Mouse (Mus musculus): ENCODE data around the gene Plekhb1. TPM values are rescaled to one million over a fixed set of nuclear protein-coding genes. Genes with fewer than 3 reads are reported as not detected.

Gene Plekhb1
- total RNA-seq (2022) = 100 to 1,000 TPM in 2 of 4 experiments, 10 to 100 TPM in 2; 85.9 to 102 (median 98.0) TPM

DNA sequence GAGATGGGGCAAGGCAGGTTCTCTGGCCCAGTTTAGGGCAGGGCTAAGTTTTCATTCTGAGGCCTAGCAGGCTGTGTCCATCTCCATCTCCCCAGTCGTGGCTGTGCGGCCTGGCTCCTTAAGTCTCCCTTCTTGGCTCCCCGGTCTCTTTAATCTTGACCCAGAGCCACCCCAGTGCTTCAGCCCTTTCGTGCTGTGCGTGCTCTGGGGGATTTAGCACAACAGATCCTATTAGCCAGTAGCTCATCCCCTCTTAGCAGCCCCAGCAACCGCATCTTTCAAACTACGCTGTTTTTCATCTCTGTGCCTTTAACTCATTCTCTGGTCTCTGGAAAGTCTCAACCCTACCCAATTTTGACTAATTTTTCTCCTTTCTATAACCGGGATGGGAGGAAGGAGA lies at the start of gene Plekhb1:
Gene Plekhb1 (minus strand): TSS at position 184 of the 400 bp plus-strand sequence.
- no peak for DNase-seq (ENCODE audit: low spot score in 2 of 2)

DNA sequence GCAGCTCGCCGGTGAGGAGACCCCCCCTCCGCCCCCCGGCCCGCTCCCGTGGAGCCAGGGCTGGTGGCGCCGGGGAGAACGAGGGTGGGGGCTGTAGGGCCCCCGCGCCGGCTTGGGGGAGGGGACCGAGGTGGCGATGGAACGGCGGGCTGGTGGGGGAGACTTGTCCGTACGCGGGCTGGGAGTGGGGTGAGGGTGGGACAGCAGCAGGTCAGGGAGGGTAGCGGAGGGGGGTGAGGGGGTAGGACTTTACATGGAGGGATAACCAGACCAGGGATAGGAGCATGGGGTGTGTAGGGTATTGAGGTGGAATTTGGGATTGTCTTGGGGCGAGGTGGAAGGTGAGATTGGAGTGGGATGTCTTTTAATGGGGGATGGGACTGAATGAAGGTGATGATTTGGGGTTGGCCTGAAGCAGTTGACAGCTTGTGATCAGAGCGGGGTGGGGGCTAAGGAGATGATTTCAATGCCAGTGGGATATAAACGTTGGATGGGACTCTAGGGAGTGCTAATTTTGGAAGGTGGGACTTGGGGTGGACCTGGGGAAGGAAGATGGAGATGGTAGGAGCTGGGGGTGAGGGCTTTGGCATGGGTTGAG lies 44.8 kb upstream of the Plekhb1 start:
- no peak for DNase-seq (ENCODE audit: low spot score in 2 of 2)

DNA sequence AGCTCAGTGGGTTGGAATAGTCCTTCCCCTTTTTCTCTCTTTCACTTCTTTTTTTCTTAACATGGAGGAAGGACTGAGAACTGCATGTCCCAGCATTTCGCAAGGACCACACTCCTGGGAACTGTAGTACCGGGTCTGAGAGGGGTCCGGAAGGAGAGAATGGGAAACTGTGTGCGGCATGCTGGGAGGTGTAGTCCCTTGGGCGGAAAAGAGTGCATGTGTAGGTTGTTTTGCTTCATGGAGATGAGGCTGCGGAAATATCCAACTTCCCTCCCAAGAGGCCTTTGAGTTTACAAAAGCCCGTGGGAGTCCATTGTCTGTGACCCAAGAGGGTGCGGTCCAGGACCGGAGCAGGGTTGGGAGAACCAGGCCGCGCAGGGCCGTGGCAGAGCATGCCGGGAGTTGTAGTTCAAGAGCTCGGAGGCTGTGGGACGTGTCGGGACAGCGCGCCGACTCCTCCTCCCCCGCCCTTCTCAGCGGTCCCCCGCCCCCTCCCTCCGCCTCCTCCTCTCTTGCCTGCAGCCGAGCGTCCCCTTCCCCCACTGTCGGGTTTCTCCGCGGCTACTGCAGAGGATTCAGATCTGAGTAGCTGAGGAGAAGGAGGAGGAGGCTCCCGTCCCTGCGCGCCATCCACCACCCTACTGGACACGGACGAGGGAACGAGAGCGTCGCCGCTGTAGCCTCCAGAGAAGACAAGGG lies 44.1 kb upstream of the Plekhb1 start, which contains the start of gene Fam168a:
Gene Fam168a (plus strand): TSS at position 493 of the 699 bp plus-strand sequence.
- peak; percentile 87 to 91 for DNase-seq (ENCODE audit: low spot score in 2 of 2)

DNA sequence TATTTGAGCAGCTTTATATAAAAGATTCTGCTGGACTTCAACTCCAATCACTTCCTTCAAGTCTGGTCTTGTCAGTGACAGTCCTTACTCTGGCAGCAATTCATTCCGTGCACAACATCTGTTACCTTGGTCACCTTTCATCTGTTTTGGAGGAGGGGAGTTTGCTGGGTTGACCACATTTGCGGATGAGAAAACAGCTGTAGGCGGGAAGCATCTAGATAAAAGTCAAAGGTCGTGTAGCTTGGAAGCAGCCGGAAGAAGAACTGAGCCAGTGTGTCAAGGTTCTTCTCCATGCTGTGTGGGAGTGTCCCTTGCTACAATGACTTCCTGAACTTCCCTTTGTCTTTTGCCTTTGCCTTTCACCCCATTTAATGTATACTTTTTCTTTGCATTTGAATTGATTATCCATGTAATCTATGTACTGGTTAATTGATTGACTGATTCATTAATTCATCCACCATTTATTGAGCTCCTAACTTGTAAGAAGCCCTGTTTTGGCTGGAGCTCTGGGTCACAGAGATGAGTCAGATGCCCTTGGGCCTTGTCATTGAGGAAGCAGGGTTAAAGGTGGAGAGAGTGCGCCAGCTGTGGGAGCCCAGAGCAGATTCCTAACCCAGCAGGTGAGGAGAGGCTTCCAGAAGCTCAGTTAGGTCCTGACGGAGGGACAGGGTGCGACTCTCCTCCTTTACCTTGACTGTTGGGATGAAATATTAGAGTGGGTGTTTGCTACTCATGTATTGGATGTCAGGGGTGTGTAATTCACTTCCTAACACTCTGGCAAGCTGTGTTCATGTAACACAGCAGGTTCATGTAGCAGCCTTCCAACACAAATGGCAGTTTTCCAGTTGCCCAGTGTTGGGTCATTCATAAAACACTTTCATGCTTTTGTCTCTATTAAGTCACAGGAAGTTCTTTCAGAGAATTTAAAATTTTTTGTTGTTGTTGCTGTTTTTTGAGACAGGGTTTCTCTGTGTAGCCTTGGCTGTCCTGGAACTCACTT lies 37.9 kb upstream of the Plekhb1 start:
- no peak for DNase-seq (ENCODE audit: low spot score in 2 of 2)

DNA sequence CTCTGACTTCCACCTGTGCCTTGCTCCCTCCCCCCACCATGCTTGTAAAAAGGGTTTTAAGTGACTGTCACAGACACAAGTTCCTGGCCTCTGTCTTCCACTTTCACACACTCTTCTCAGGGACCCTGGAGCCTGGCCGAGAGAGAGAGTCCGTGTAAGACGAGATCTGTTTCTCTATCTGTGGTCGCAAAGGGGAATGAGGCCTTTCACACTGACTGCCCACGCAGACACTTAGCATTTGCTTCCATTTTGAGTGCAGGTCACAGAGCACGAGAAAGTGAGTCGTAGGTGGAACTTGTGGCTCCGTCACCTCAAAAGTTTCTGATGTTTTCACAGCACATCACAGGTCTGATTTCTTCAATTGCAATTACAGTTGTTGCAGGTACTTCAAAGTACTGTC lies 31.0 kb upstream of the Plekhb1 start:
- DNase-seq (ENCODE audit: low spot score in 2 of 2) = no peak

DNA sequence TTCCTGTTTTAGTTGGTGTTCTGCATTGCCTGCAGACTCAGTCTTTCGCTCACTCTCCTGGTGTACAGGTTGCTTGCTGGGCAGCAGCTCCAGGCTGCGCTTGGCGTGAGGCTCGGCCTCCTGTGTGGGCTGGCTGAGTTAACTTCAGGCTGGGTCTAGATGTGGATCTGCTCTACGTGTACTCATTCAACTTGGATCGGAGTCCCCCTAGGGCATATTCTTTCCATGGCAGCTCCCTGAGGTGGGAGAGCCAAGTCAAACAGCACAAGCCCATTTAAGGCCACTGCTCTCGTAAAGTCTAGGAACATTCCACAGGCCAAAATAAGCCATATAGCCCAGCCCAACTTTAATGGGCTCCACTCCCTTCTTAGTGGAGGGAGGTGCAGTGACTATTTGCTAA lies 26.3 kb upstream of the Plekhb1 start:
- DNase-seq (ENCODE audit: low spot score in 2 of 2) = no peak

DNA sequence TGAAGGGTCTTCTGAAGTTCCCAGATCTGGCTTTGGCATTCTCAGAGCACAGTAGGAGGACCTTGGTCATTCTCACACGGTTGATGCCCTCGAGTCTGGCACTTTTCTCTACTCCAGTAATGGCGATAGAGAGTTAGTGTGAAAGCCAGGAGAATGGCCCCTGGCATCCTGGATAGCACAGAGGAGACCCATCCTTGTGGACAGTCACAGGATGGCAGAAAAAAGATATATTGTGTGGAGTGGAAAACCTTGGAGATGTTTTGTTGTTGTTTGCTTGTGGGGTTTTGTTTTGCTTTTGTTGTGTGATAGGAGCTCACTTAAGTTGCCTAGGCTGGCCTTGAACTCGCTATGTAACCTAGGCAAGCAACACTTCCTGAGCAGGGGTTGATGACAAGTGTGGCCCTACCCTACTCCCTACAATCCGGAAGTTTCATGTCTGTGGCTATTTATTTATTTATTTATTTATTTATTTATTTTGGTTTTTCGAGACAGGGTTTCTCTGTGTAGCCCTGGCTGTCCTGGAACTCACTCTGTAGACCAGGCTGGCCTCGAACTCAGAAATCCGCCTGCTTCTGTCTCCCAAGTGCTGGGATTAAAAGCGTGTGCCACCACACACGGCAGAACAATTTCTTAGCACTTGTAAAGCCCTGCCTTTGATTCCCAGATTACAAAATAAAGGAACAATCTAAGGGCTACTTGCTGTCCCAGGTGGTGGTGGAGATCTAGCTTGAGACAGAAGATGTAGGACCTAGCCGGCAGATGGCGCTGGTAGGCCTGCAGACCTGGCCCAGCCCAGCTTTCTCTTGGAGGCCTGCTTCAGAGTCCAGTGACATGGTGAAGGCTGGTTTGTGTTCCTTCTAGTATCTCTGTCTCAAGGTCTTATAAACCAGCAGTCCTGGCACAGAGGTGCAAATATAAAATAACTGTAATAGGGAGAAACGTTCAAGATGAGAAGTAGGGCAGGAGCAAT lies 23.1 kb upstream of the Plekhb1 start:
- DNase-seq (ENCODE audit: low spot score in 2 of 2) = peak; percentile 29 to 32

DNA sequence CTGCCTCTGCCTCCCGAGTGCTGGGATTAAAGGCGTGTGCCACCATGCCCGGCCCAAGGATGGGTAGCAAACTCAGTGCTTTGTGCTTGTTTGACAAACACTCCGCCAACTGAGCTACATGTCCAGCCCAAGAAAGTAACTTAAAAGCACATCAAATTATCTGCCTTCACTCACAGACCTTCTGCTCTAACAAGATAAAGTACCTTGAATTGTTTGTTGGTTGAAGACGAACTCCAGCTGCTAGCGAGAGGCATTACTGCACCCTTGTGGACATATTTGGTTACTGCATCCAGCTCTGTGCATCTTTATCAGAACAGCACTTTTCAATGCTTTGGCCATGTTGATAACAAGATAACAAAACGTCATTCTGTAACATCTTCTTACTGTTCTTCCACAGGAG lies 22.3 kb upstream of the Plekhb1 start:
- DNase-seq (ENCODE audit: low spot score in 2 of 2) = peak in 1 of 2 experiments; percentile 8

DNA sequence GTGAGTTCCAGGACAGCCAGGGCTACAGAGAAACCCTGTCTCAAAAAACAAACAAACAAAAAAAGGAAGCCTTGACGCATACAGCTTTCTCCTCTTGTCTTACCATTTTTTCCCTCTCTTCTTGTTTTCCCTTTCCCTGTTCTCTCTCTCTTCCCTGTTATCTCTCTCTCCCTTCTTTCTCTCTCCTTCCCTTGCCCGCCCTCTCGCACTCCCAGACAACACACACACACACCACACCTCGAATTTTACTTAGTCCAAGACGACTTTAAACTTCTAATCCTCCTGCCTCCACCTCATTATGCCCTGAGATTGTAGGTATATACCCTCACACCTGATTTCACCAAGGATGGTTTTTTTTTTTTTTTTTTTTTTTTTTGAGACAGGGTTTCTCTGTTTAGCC lies 21.9 kb upstream of the Plekhb1 start:
- DNase-seq (ENCODE audit: low spot score in 2 of 2) = no peak

DNA sequence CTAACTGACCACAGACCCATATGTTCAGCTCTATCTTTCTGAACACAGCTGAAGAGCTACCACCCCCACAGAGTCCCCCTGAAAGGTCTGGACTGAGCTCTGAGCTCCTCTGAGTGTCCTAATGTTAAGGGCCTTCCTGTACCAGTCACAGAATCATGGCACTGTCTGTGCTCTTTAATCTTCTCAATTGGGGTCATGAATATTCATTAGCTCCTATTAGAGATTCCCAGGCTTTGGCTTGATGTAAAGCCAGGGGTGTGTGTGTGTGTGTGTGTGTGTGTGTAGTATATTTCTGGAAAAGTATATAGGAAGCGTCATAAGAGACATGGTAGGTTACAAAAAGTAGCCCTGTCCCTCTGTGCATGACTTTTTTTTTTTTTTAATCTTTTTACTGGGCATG lies 21.0 kb upstream of the Plekhb1 start:
- no peak for DNase-seq (ENCODE audit: low spot score in 2 of 2)

DNA sequence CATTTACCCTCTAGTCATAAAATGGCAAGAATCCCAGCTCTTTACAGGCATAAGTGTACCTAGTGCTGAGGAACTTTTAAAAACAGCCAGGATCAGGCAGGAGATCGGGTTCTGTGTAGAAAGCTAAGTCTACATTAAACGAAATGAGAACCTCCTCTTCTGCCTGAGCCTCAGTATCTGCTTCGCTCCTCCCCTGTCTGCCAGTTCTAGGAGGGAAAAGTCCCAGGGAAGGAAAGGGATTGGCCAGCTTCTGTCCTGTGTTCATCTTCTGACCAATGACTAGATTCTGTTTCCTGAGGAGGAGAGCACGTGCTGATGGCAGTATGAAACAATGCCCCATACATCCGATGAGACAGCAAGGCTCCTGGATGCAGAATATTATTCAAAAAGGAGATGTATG lies 18.9 kb upstream of the Plekhb1 start:
- DNase-seq (ENCODE audit: low spot score in 2 of 2) = no peak

DNA sequence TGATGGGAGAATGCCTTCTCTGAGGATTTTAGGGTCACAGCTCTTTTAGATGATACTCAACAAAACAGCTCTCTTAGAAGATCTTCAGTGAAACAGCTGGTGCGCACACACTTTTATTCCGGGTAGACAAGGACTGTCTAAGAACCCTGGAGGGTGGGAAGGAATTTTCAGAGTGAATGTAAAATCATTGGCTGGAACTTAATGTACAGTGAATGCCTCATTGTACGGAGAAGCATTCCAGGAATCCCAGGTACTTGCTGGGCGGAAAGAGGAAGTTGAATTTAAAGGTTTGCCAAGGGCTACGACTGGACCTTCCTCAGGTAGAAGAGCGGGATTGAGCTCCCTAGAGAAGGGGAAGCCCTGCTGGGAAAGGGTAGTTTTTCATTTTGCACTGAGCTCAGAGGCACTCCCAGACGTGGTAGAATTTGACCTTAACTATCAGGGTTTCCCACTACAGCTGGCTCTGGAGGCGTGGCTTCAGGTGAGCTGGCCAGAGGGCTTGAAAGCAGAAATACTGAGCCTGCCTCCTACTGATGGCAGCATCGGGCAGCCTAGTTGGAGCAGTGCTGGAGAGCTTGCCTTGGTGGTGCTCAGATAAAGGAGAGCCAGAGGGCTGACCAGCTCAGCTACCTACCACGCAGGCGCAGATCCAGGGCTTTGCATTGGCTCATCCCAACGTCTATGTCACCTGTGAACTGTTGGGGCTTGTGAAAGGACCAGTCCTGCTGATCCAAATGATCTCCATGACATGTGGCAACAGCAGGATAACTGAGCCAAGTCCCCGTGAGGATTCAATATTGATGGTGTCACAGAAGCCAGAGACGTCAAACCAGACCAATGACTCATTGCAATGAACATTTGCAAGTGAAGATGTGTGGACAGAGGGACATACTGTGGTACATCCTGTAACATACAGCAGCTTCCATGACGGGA lies 17.0 kb upstream of the Plekhb1 start:
- DNase-seq (ENCODE audit: low spot score in 2 of 2) = no peak

DNA sequence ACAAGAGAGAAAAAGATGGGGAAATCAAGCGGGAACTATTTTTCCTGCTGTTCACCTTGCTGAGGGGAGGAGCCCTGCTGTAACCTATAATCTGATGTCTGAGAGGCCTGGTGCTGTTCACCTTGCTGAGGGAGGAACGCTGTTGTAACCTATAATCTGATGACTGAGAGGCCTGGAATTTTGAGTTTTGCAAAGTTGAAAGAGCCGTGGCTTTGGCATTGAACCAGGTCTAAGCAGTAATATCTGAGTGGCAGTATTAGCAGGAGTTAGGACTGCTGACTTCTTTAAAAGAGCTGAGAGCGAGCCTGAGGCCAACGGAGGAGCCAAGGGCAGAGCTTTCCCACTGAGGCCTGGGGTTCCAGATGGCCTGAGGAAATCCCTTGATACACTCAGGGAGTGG lies 15.8 kb upstream of the Plekhb1 start:
- DNase-seq (ENCODE audit: low spot score in 2 of 2) = no peak

DNA sequence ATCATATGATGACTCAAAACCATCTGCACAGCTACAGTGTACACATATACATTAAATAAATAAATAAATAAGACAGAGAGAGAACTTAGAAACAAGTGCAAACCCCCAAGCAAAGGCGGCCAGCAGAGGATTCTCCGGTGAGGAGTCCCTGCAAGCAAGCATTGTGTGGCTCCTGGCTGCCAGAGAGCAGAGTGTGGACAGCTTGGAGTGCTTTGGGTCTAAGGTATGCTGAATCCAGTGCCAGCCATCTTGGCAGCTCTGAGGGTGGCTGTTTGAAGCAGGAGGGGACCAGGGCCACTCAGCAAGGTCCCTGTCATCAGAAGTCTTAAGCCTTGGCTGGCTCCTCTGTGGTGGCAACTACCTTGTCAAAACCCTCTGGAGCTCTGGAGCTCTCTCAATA lies 12.7 kb upstream of the Plekhb1 start:
- DNase-seq (ENCODE audit: low spot score in 2 of 2) = no peak

DNA sequence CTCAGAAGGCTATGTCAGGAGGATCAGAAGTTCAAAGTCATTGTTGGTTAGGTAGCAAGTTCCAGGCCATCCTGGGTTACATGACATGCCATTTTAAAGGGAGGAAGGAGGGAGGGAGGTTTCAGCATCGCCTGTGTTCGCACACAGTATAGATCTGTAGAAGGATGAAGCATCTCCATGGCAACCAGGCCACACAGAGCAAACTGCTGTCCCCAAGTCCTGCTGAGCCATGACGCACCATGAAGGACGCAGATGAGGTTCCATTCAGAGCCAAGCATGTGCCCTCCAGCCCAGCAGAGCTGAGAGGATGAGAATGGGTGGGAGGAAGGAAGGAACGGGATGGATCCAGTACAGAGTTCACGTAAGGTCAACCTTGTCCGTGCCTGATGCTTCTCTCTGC lies 11.2 kb upstream of the Plekhb1 start:
- DNase-seq (ENCODE audit: low spot score in 2 of 2) = no peak

DNA sequence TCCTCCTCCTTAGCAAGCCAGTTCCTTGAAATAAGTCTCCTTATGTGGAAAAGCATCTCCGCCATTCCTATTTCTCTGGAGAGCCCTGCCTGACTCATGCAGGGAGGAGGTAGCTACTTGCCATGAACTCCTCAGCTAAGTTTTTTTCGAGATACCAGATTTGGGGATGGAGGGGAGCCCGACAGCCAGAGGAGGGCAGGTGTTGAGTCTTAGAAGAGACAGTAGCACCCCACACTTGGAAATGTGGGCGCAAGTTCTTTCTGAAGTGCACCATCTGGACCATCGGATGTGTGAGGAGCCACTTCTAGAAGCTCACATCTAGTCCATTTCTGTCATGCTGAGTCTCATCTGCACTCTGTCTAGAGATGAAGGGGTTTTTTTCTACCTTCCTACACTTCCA lies 8.4 kb upstream of the Plekhb1 start:
- DNase-seq (ENCODE audit: low spot score in 2 of 2) = no peak

DNA sequence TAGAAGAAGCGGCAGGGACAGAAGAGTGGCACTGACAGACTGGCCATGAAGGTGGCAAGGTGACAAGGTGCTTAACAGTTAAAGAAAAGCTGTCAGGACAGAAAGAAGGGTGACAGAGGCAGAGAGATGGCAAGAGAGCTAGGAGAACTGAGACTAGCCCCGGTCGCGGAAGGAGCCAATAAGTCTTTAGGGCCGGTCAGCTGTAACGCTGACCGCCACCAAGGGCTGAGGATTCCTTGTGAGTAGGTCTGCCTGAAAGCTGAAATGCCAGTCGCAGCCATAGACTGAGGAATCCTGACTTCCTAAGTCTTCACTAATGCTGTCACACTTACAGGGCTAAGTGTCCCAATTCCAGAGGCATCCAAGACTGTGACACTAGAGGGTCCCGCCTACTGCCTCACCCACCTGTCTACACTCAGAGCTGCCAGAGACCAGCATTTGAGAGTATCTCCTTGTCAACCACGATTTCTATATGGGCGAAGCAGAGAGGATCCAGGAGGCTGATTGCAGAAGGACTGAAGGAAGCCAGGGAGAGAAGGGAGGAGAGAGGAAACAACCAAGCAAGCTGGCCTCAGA lies 1.6 kb upstream of the Plekhb1 start:
- DNase-seq (ENCODE audit: low spot score in 2 of 2) = no peak

DNA sequence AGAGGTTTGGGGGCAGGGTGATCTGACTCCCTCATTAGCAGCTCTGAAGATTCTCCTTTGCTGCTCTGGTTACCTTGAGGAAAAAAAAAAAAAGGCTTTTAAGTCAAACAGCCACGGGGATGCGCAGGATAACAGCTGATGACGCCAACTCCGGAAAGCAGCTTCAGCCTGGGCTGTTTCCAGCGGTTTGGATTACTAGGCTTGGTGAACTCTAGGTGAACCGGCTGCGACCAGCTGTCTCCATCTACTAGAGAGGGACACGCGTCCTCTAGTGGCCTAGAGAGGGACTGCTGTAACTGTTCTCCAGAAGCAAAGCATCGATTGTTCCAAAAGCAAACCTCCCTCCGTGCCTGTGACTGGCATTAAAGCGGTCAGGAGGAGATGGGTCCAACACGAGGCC lies 976 bp upstream of the Plekhb1 start:
- DNase-seq (ENCODE audit: low spot score in 2 of 2) = peak; percentile 92 to 93

DNA sequence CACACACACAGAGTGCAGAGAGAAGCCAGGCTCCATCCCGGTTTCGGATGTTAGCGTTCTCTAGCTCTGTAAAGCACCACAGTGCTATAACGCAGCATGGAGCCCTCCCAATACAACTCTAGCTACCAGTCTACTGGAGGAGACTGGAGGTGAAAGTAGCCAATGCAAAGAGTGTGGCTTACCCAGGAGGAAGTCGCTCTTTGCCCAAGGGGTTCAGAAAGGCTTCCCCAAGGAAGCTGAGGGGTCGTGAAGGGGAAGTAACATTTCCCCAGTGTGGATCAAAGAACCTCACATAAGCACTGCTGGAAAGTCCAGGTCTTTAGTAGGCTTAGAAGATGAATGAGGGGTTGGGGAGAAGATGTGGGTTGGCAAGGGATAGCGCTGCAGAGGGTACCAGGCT lies 950 bp downstream of the Plekhb1 start:
- no peak for DNase-seq (ENCODE audit: low spot score in 2 of 2)

All from gastrocnemius, adult 8-10 months (tissue).